Comparison of ENCODE assay signal across 8 mouse cellular contexts in genomic region chr14:93889839-93890518, GRCm38 (mm10). TPM values are rescaled to one million over a fixed set of nuclear protein-coding genes. Genes with fewer than 3 reads are reported as not detected.
DNase-seq lines count a peak whose midpoint lies in the region; ATAC-seq and TF ChIP-seq lines count a peak whose summit lies in the region.

No protein-coding gene starts in this region.

- peak overlapping the region; percentile 66 for H3K4me3 ChIP-seq in lung, embryonic 15.5 days
- peak overlapping the region; percentile 42; the same call in 1 of the 2 replicates for H3K4me3 ChIP-seq in liver, postnatal 0 days (ENCODE audit: low read depth, low read length)

- no peaks in the 10 kb centered on the region for H3K9me3 ChIP-seq in lung, embryonic 15.5 days
- no peaks in the 10 kb centered on the region for H3K9me3 ChIP-seq in liver, postnatal 0 days (ENCODE audit: low read length)

- H3K9ac ChIP-seq in lung, embryonic 15.5 days, result peak overlapping the region; percentile 25; the same call in 1 of the 2 replicates
- H3K9ac ChIP-seq in liver, postnatal 0 days (replicated peaks), result no peak overlapping the region

- peaks cover 4% of the 10 kb centered on the region; the same call in 1 of the 2 replicates for H3K27me3 ChIP-seq in lung, embryonic 15.5 days
- peaks cover 14% of the 10 kb centered on the region for H3K27me3 ChIP-seq in liver, postnatal 0 days (ENCODE audit: insufficient read depth, low read length)

- peak; percentile 7; the same call in 1 of the 2 replicates for ATAC-seq in lung, embryonic 15.5 days (ENCODE audit: borderline replicate concordance, extremely low read depth, low FRiP score, low TSS enrichment)
- ATAC-seq in liver, postnatal 0 days, result no peak
- ATAC-seq in erythroid progenitor cell, adult 5-6 weeks (replicated peaks; ENCODE audit: low FRiP score, poor library complexity, severe bottlenecking), result no peak

- no peak for DNase-seq in lung, postnatal 36 days
- peak; percentile 78 to 88 for DNase-seq in cerebellum, postnatal 10 days
- peak; percentile 13 for DNase-seq in forelimb bud, embryonic 11.5 days (ENCODE audit: low read depth, low spot score)
- DNase-seq in liver, postnatal 0 days, result no peak
- DNase-seq in natural killer cell, adult 2 months (ENCODE audit: low spot score in 2 of 2), result no peak
- no peak for DNase-seq in lung, postnatal 10 days

- 1% methylated on average over 20 of the region's 20 CpGs for WGBS in lung, embryonic 15.5 days
- 2% methylated on average over 20 of the region's 20 CpGs for WGBS in liver, postnatal 0 days (ENCODE audit: insufficient replicate concordance)

- TF ChIP-seq EP300 in liver, postnatal 0 days (IDR thresholded peaks at IDR 0.05; ENCODE audit: low read depth), result no peak

- H3K27ac ChIP-seq in lung, embryonic 15.5 days, result 0 out of 2 replicates have a peak overlapping the region, but pooled peaks have one; percentile 15
- H3K27ac ChIP-seq in liver, postnatal 0 days (ENCODE audit: low read depth), result no peak overlapping the region

- TF ChIP-seq CTCF in liver, postnatal 0 days (IDR thresholded peaks at IDR 0.05; ENCODE audit: low read depth), result no peak

- H3K4me1 ChIP-seq in lung, embryonic 15.5 days, result peaks cover 11% of the 10 kb centered on the region; the same call in 1 of the 2 replicates
- H3K4me1 ChIP-seq in liver, postnatal 0 days (ENCODE audit: insufficient read depth), result no peaks in the 10 kb centered on the region

- no peaks in the 10 kb centered on the region for H3K36me3 ChIP-seq in lung, embryonic 15.5 days
- H3K36me3 ChIP-seq in liver, postnatal 0 days (replicated peaks; ENCODE audit: insufficient read depth, low read length), result no peaks in the 10 kb centered on the region

- H3K4me2 ChIP-seq in lung, embryonic 15.5 days, result peak overlapping the region; percentile 89
- H3K4me2 ChIP-seq in liver, postnatal 0 days (ENCODE audit: low read depth, low read length), result peak overlapping the region; percentile 66

RNA-seq across cellular contexts. Expression of gene Pcdh9, which starts 0.5 kb away (rescaled TPM):
- polyA plus RNA-seq in lung, embryonic 15.5 days (2015; fragmentation: Nextera tagmentation; extraction: Ambion mirVana), result 10.0 and 10.3 TPM in 2 replicates
- polyA plus RNA-seq in liver, postnatal 0 days (2015; fragmentation: Nextera tagmentation; extraction: Ambion mirVana), result 0.20 and 0.31 TPM in 2 replicates
- total RNA-seq in erythroid progenitor cell, adult 5-6 weeks (2015; ENCODE audit: low replicate concordance), result not detected in 2 replicates
- total RNA-seq in erythroid progenitor cell, adult 5-6 weeks (2017; ENCODE audit: low replicate concordance), result not detected in 2 replicates

Comparison
In these comparisons a context has a peak if more than half of its experiments do, and no peak if none do; other contexts are left out.
1. DNase-seq: peak in cerebellum, postnatal 10 days (2 of 2) and forelimb bud, embryonic 11.5 days (single experiment); none in lung, postnatal 36 days (single experiment), liver, postnatal 0 days (single experiment), natural killer cell, adult 2 months (0 of 2) and lung, postnatal 10 days (single experiment).